Mouse (Mus musculus): Measurements from ENCODE around the gene Rnase12.

The Rnase12 gene

GRCm38 (mm10) chr14:51083805-51084204, 26.3 kb upstream of the Rnase12 start:
- DNase-seq, result no peak

- DNase-seq, result peak; percentile 79
Observed at GRCm38 (mm10) chr14:51082599-51083581, 25.4 kb upstream of the Rnase12 start.

GRCm38 (mm10) chr14:51081035-51081434, 23.6 kb upstream of the Rnase12 start:
- DNase-seq, result no peak

- DNase-seq, result no peak
Observed at GRCm38 (mm10) chr14:51079180-51079579, 21.7 kb upstream of the Rnase12 start.

- DNase-seq, result no peak
Observed at GRCm38 (mm10) chr14:51074335-51074734, 16.9 kb upstream of the Rnase12 start, which contains the start of gene Olfr750. Gene Olfr750 (minus strand): TSS chr14:51074435.

GRCm38 (mm10) chr14:51069617-51070016, 12.2 kb upstream of the Rnase12 start:
- DNase-seq, result peak; percentile 68

GRCm38 (mm10) chr14:51068956-51069355, 11.5 kb upstream of the Rnase12 start:
- no peak for DNase-seq

- DNase-seq, result no peak
Observed at GRCm38 (mm10) chr14:51060761-51061160, 3.3 kb upstream of the Rnase12 start.

GRCm38 (mm10) chr14:51054243-51055237, 2.9 kb downstream of the Rnase12 start:
- DNase-seq, result no peak

GRCm38 (mm10) chr14:51053176-51053575, 4.3 kb downstream of the Rnase12 start:
- DNase-seq, result no peak

GRCm38 (mm10) chr14:51051941-51052340, 5.5 kb downstream of the Rnase12 start:
- no peak for DNase-seq

GRCm38 (mm10) chr14:51050063-51050462, 7.4 kb downstream of the Rnase12 start, which contains the start of gene Rnase11:
Gene Rnase11 (minus strand): TSS chr14:51050163.
- no peak for DNase-seq

- DNase-seq, result no peak
Observed at GRCm38 (mm10) chr14:51047846-51048245, 9.6 kb downstream of the Rnase12 start.

- no peak for DNase-seq
Observed at GRCm38 (mm10) chr14:51041769-51042168, 15.7 kb downstream of the Rnase12 start, which contains the start of gene Rnase9. Gene Rnase9 (minus strand): TSS chr14:51041869.

GRCm38 (mm10) chr14:51036214-51036613, 21.2 kb downstream of the Rnase12 start:
- DNase-seq, result no peak

GRCm38 (mm10) chr14:51035206-51035605, 22.3 kb downstream of the Rnase12 start:
- DNase-seq, result no peak

GRCm38 (mm10) chr14:51027387-51028155, 29.9 kb downstream of the Rnase12 start:
- DNase-seq, result no peak

- peak; percentile 66 for DNase-seq
Observed at GRCm38 (mm10) chr14:51026391-51027133, 30.9 kb downstream of the Rnase12 start.

- no peak for DNase-seq
Observed at GRCm38 (mm10) chr14:51024820-51025219, 32.6 kb downstream of the Rnase12 start.

GRCm38 (mm10) chr14:51023457-51023856, 34.0 kb downstream of the Rnase12 start:
- DNase-seq, result no peak

GRCm38 (mm10) chr14:51017256-51017655, 40.2 kb downstream of the Rnase12 start:
- no peak for DNase-seq
